Comparison of ENCODE assay signal across 17 mouse cellular contexts in genomic region chr2:93645197-93645596, GRCm38 (mm10). TPM values are rescaled to one million over a fixed set of nuclear protein-coding genes. Genes with fewer than 3 reads are reported as not detected.
A peak's percentile ranks its signal among the peaks of the same experiment; 100 is the strongest.
DNase-seq lines count a peak whose midpoint lies in the region; ATAC-seq and TF ChIP-seq lines count a peak whose summit lies in the region.
"Had no signal": no experiment of that assay in that cellular context is flagged by ENCODE, and none has a peak within 500 bp of the region (broad histone marks: within the 10 kb centered on the region; RNA-seq: fewer than 3 reads in every experiment).

No protein-coding gene starts in this region.

- peaks cover 96% of the 10 kb centered on the region for H3K27me3 ChIP-seq in hindbrain, embryonic 12.5 days
- H3K27me3 ChIP-seq in hindbrain, embryonic 16.5 days (replicated peaks; ENCODE audit: control insufficient read depth, insufficient read depth, low read length), result peaks cover 47% of the 10 kb centered on the region
- H3K27me3 ChIP-seq in E14TG2a.4 (ENCODE audit: insufficient read depth, low read length), result peaks cover 85% of the 10 kb centered on the region
- peaks cover 75% of the 10 kb centered on the region for H3K27me3 ChIP-seq in embryonic facial prominence, embryonic 15.5 days
- H3K27me3 ChIP-seq in liver, embryonic 12.5 days (replicated peaks), result peaks cover 100% of the 10 kb centered on the region

- peak overlapping the region; percentile 37 for H3K4me2 ChIP-seq in hindbrain, embryonic 12.5 days (replicated peaks)
- H3K4me2 ChIP-seq in hindbrain, embryonic 16.5 days (ENCODE audit: low read length), result no peak overlapping the region
- peak overlapping the region; percentile 53 for H3K4me2 ChIP-seq in embryonic facial prominence, embryonic 15.5 days (replicated peaks)
- H3K4me2 ChIP-seq in liver, embryonic 12.5 days, result no peak overlapping the region

- peak overlapping the region; percentile 20; the same call in 1 of the 2 replicates for H3K4me3 ChIP-seq in hindbrain, embryonic 12.5 days
- H3K4me3 ChIP-seq in hindbrain, embryonic 16.5 days (ENCODE audit: low read length), result no peak overlapping the region
- H3K4me3 ChIP-seq in E14TG2a.4 (replicated peaks; ENCODE audit: low read length), result 0 out of 2 replicates have a peak overlapping the region, but pooled peaks have one; percentile 45
- H3K4me3 ChIP-seq in embryonic facial prominence, embryonic 15.5 days (replicated peaks), result peak overlapping the region; percentile 60
- no peak overlapping the region for H3K4me3 ChIP-seq in liver, embryonic 12.5 days
- H3K4me3 ChIP-seq: erythroblast, embryonic 14.5 days; myocyte had no signal

- DNase-seq in R1 (ENCODE audit: low read depth, low spot score), result peak; percentile 14
- no peak for DNase-seq in left cerebral cortex, adult 18-20 months (ENCODE audit: low spot score in 2 of 2)
- DNase-seq in spleen, postnatal 14 days (ENCODE audit: low spot score in 2 of 2), result no peak
- DNase-seq: adrenal gland, adult 8-10 months; gastrocnemius, postnatal 25 days had no signal

- no peaks in the 10 kb centered on the region for H3K36me3 ChIP-seq in hindbrain, embryonic 12.5 days
- no peaks in the 10 kb centered on the region for H3K36me3 ChIP-seq in hindbrain, embryonic 16.5 days (ENCODE audit: control insufficient read depth, insufficient read depth, low read length)
- no peaks in the 10 kb centered on the region for H3K36me3 ChIP-seq in E14TG2a.4 (ENCODE audit: insufficient read depth, low read length)
- H3K36me3 ChIP-seq in embryonic facial prominence, embryonic 15.5 days, result no peaks in the 10 kb centered on the region
- H3K36me3 ChIP-seq in liver, embryonic 12.5 days, result no peaks in the 10 kb centered on the region
- H3K36me3 ChIP-seq: hindbrain, embryonic 15.5 days had no signal

- no peak for TF ChIP-seq CTCF in E14TG2a.4 (conservative IDR thresholded peaks at IDR 0.05; ENCODE audit: low read length)

- no peak for ATAC-seq in hindbrain, embryonic 12.5 days (ENCODE audit: low FRiP score)
- ATAC-seq in hindbrain, embryonic 16.5 days, result no peak
- no peak for ATAC-seq in embryonic facial prominence, embryonic 15.5 days (ENCODE audit: insufficient number of reproducible peaks, low FRiP score, low TSS enrichment, low read depth)
- no peak for ATAC-seq in liver, embryonic 12.5 days

- no peak overlapping the region for H3K27ac ChIP-seq in hindbrain, embryonic 12.5 days
- no peak overlapping the region for H3K27ac ChIP-seq in hindbrain, embryonic 16.5 days (ENCODE audit: low read depth, low read length)
- H3K27ac ChIP-seq in embryonic facial prominence, embryonic 15.5 days (replicated peaks), result peak overlapping the region; percentile 98
- no peak overlapping the region for H3K27ac ChIP-seq in liver, embryonic 12.5 days
- H3K27ac ChIP-seq: hindbrain, embryonic 15.5 days; liver, embryonic 14.5 days had no signal

- H3K4me1 ChIP-seq in hindbrain, embryonic 12.5 days, result peaks cover 29% of the 10 kb centered on the region
- H3K4me1 ChIP-seq in hindbrain, embryonic 16.5 days (ENCODE audit: control insufficient read depth, insufficient read depth, low read depth, low read length), result peaks cover 15% of the 10 kb centered on the region
- H3K4me1 ChIP-seq in E14TG2a.4 (replicated peaks; ENCODE audit: low read depth, low read length), result peaks cover 38% of the 10 kb centered on the region
- H3K4me1 ChIP-seq in embryonic facial prominence, embryonic 15.5 days, result peaks cover 62% of the 10 kb centered on the region
- peaks cover 9% of the 10 kb centered on the region for H3K4me1 ChIP-seq in liver, embryonic 12.5 days

- H3K9me3 ChIP-seq in hindbrain, embryonic 12.5 days (replicated peaks), result no peaks in the 10 kb centered on the region
- H3K9me3 ChIP-seq in hindbrain, embryonic 16.5 days (ENCODE audit: control insufficient read depth, low read length), result no peaks in the 10 kb centered on the region
- no peaks in the 10 kb centered on the region for H3K9me3 ChIP-seq in E14TG2a.4 (ENCODE audit: low read length)
- H3K9me3 ChIP-seq in embryonic facial prominence, embryonic 15.5 days (replicated peaks), result no peaks in the 10 kb centered on the region
- no peaks in the 10 kb centered on the region for H3K9me3 ChIP-seq in liver, embryonic 12.5 days (replicated peaks)
- H3K9me3 ChIP-seq: hindbrain, embryonic 15.5 days had no signal

- WGBS in hindbrain, embryonic 12.5 days, result 9% methylated on average over 10 of the region's 10 CpGs
- WGBS in hindbrain, embryonic 16.5 days, result 19% methylated on average over 10 of the region's 10 CpGs
- 32% methylated on average over 10 of the region's 10 CpGs for WGBS in embryonic facial prominence, embryonic 15.5 days
- 13% methylated on average over 10 of the region's 10 CpGs for WGBS in liver, embryonic 12.5 days (ENCODE audit: insufficient replicate concordance)

- no peak overlapping the region for H3K9ac ChIP-seq in hindbrain, embryonic 12.5 days
- H3K9ac ChIP-seq in hindbrain, embryonic 16.5 days (ENCODE audit: low read depth, low read length), result no peak overlapping the region
- peak overlapping the region; percentile 37 for H3K9ac ChIP-seq in embryonic facial prominence, embryonic 15.5 days
- H3K9ac ChIP-seq in liver, embryonic 12.5 days, result no peak overlapping the region
- H3K9ac ChIP-seq: hindbrain, embryonic 15.5 days; liver, embryonic 14.5 days had no signal

RNA-seq across cellular contexts. Expression of gene Alx4, which starts 3.0 kb away (rescaled TPM):
- 5.4 and 6.7 TPM in 2 replicates for polyA plus RNA-seq in hindbrain, embryonic 12.5 days (2016; fragmentation: Nextera tagmentation; extraction: Ambion mirVana)
- polyA plus RNA-seq in hindbrain, embryonic 16.5 days (2015; fragmentation: Nextera tagmentation; extraction: Ambion mirVana), result 0.60 and 0.64 TPM in 2 replicates
- polyA plus RNA-seq in embryonic facial prominence, embryonic 15.5 days (2015; fragmentation: Nextera tagmentation; extraction: Ambion mirVana), result 14.3 and 14.9 TPM in 2 replicates
- 1 to 10 TPM; 1.7 to 1.9 TPM for total RNA-seq in left cerebral cortex, adult 18-20 months (2021)
- 0.08 TPM in 2 replicates for polyA plus RNA-seq in liver, embryonic 12.5 days (2016; fragmentation: Nextera tagmentation; extraction: Ambion mirVana)
- total RNA-seq: megakaryocyte, adult 5-6 weeks; MEL had no signal
- polyA plus RNA-seq: lung, postnatal 0 days; myocyte had no signal

Comparison
In these comparisons a context has a peak if more than half of its experiments do, and no peak if none do; other contexts are left out.
1. H3K4me2 ChIP-seq: peak in hindbrain, embryonic 12.5 days (single experiment) and embryonic facial prominence, embryonic 15.5 days (single experiment); none in hindbrain, embryonic 16.5 days (single experiment) and liver, embryonic 12.5 days (single experiment).
2. H3K4me3 ChIP-seq: peak in hindbrain, embryonic 12.5 days (single experiment), E14TG2a.4 (single experiment) and embryonic facial prominence, embryonic 15.5 days (single experiment); none in hindbrain, embryonic 16.5 days (single experiment) and liver, embryonic 12.5 days (single experiment).